Mouse (Mus musculus): Measurements from ENCODE around the gene Ppp1r14a. TPM values are rescaled to one million over a fixed set of nuclear protein-coding genes. Genes with fewer than 3 reads are reported as not detected.
A peak's percentile ranks its signal among the peaks of the same experiment; 100 is the strongest.

Gene Ppp1r14a
- polyA plus RNA-seq (2015; fragmentation: Nextera tagmentation; extraction: Ambion mirVana): 2.5 and 2.7 TPM in 2 replicates

- peak within 1 kb of the TSS; percentile 91 for H3K4me2 ChIP-seq (ENCODE audit: low read length)
- peak within 1 kb of the TSS; percentile 46 for H3K4me3 ChIP-seq (ENCODE audit: low read depth, low read length)
- WGBS: 1% methylated on average over 57 of the region's 59 CpGs
- no peak for ATAC-seq
- H3K4me1 ChIP-seq (ENCODE audit: control insufficient read depth, insufficient read depth, low read length): peaks cover 9% of the 10 kb centered on the region
- no peak within 1 kb of the TSS for H3K27ac ChIP-seq (ENCODE audit: low read length)
- H3K9ac ChIP-seq (ENCODE audit: low read depth, low read length): peak within 1 kb of the TSS; percentile 71
- no peaks in the 10 kb centered on the region for H3K9me3 ChIP-seq (replicated peaks; ENCODE audit: control insufficient read depth, low read length, poor library complexity, severe bottlenecking)
- no peaks in the 10 kb centered on the region for H3K27me3 ChIP-seq (ENCODE audit: control insufficient read depth, insufficient read depth, low read depth, low read length)
- no peaks in the 10 kb centered on the region for H3K36me3 ChIP-seq (ENCODE audit: control insufficient read depth, insufficient read depth, low read length)
Observed at GRCm38 (mm10) chr7:29288942-29289638, at the start of gene Ppp1r14a. Ppp1r14a (plus strand) TSS chr7:29289308.

- H3K4me2 ChIP-seq (ENCODE audit: low read length): no peak overlapping the region
- H3K4me3 ChIP-seq (ENCODE audit: low read depth, low read length): no peak overlapping the region
- no peaks in the 10 kb centered on the region for H3K9me3 ChIP-seq (replicated peaks; ENCODE audit: control insufficient read depth, low read length, poor library complexity, severe bottlenecking)
- peaks cover 9% of the 10 kb centered on the region; the same call in 1 of the 2 replicates for H3K36me3 ChIP-seq (ENCODE audit: control insufficient read depth, insufficient read depth, low read length)
- H3K9ac ChIP-seq (ENCODE audit: low read depth, low read length): no peak overlapping the region
- 89% methylated on average over 7 of the region's 7 CpGs for WGBS
- H3K4me1 ChIP-seq (ENCODE audit: control insufficient read depth, insufficient read depth, low read length): no peaks in the 10 kb centered on the region
- H3K27ac ChIP-seq (ENCODE audit: low read length): no peak overlapping the region
- peaks cover 19% of the 10 kb centered on the region for H3K27me3 ChIP-seq (ENCODE audit: control insufficient read depth, insufficient read depth, low read depth, low read length)
- no peak for ATAC-seq
Observed at GRCm38 (mm10) chr7:29244732-29245416, 44.2 kb upstream of the Ppp1r14a start.

- Histone ChIP-seq H3K4me3 (ENCODE audit: low read depth, low read length) (no peak overlapping the region), H3K27me3 (ENCODE audit: control insufficient read depth, insufficient read depth, low read depth, low read length) (peaks cover 19% of the 10 kb centered on the region), H3K4me2 (ENCODE audit: low read length) (no peak overlapping the region), H3K9me3 (replicated peaks; ENCODE audit: control insufficient read depth, low read length, poor library complexity, severe bottlenecking) (no peaks in the 10 kb centered on the region), H3K4me1 (ENCODE audit: control insufficient read depth, insufficient read depth, low read length) (no peaks in the 10 kb centered on the region), H3K27ac (ENCODE audit: low read length) (no peak overlapping the region), H3K36me3 (ENCODE audit: control insufficient read depth, insufficient read depth, low read length) (peaks cover 9% of the 10 kb centered on the region; the same call in 1 of the 2 replicates), H3K9ac (ENCODE audit: low read depth, low read length) (no peak overlapping the region)
- ATAC-seq: no peak
- WGBS: 89% methylated on average over 5 of the region's 5 CpGs
Observed at GRCm38 (mm10) chr7:29246015-29246414, 43.1 kb upstream of the Ppp1r14a start.

- no peak overlapping the region for H3K27ac ChIP-seq (ENCODE audit: low read length)
Observed at GRCm38 (mm10) chr7:29246619-29247313, 42.3 kb upstream of the Ppp1r14a start.

GRCm38 (mm10) chr7:29247314-29247700, 41.8 kb upstream of the Ppp1r14a start:
- 0 out of 2 replicates have a peak, but pooled peaks have one; percentile 40 for ATAC-seq

More at GRCm38 (mm10) chr7:29246619-29247313, 42.3 kb upstream of the Ppp1r14a start:
- no peak overlapping the region for H3K4me2 ChIP-seq (ENCODE audit: low read length)
- H3K4me1 ChIP-seq (ENCODE audit: control insufficient read depth, insufficient read depth, low read length): no peaks in the 10 kb centered on the region
- H3K36me3 ChIP-seq (ENCODE audit: control insufficient read depth, insufficient read depth, low read length): peaks cover 9% of the 10 kb centered on the region; the same call in 1 of the 2 replicates
- H3K27me3 ChIP-seq (ENCODE audit: control insufficient read depth, insufficient read depth, low read depth, low read length): peaks cover 19% of the 10 kb centered on the region
- no peak overlapping the region for H3K4me3 ChIP-seq (ENCODE audit: low read depth, low read length)
- ATAC-seq: no peak
- H3K9me3 ChIP-seq (replicated peaks; ENCODE audit: control insufficient read depth, low read length, poor library complexity, severe bottlenecking): no peaks in the 10 kb centered on the region
- no peak overlapping the region for H3K9ac ChIP-seq (ENCODE audit: low read depth, low read length)
- WGBS: 89% methylated on average over 21 of the region's 21 CpGs

GRCm38 (mm10) chr7:29247706-29248105, 41.4 kb upstream of the Ppp1r14a start:
- Histone ChIP-seq H3K4me1 (ENCODE audit: control insufficient read depth, insufficient read depth, low read length) (no peaks in the 10 kb centered on the region), H3K36me3 (ENCODE audit: control insufficient read depth, insufficient read depth, low read length) (peaks cover 9% of the 10 kb centered on the region; the same call in 1 of the 2 replicates), H3K9me3 (replicated peaks; ENCODE audit: control insufficient read depth, low read length, poor library complexity, severe bottlenecking) (no peaks in the 10 kb centered on the region), H3K4me2 (ENCODE audit: low read length) (peak overlapping the region; percentile 6; the same call in 1 of the 2 replicates), H3K9ac (ENCODE audit: low read depth, low read length) (0 out of 2 replicates have a peak overlapping the region, but pooled peaks have one; percentile 28), H3K27ac (ENCODE audit: low read length) (no peak overlapping the region), H3K27me3 (ENCODE audit: control insufficient read depth, insufficient read depth, low read depth, low read length) (peaks cover 19% of the 10 kb centered on the region), H3K4me3 (ENCODE audit: low read depth, low read length) (no peak overlapping the region)
- ATAC-seq: no peak
- WGBS: 15% methylated on average over 19 of the region's 19 CpGs

More at GRCm38 (mm10) chr7:29247314-29247700, 41.8 kb upstream of the Ppp1r14a start:
- no peak overlapping the region for H3K9ac ChIP-seq (ENCODE audit: low read depth, low read length)
- peaks cover 9% of the 10 kb centered on the region; the same call in 1 of the 2 replicates for H3K36me3 ChIP-seq (ENCODE audit: control insufficient read depth, insufficient read depth, low read length)
- peak overlapping the region; percentile 6; the same call in 1 of the 2 replicates for H3K4me2 ChIP-seq (ENCODE audit: low read length)
- peaks cover 19% of the 10 kb centered on the region for H3K27me3 ChIP-seq (ENCODE audit: control insufficient read depth, insufficient read depth, low read depth, low read length)
- WGBS: 31% methylated on average over 16 of the region's 16 CpGs
- no peaks in the 10 kb centered on the region for H3K4me1 ChIP-seq (ENCODE audit: control insufficient read depth, insufficient read depth, low read length)
- H3K27ac ChIP-seq (ENCODE audit: low read length): no peak overlapping the region
- H3K9me3 ChIP-seq (replicated peaks; ENCODE audit: control insufficient read depth, low read length, poor library complexity, severe bottlenecking): no peaks in the 10 kb centered on the region
- H3K4me3 ChIP-seq (ENCODE audit: low read depth, low read length): no peak overlapping the region

- Histone ChIP-seq H3K36me3 (ENCODE audit: control insufficient read depth, insufficient read depth, low read length) (peaks cover 9% of the 10 kb centered on the region; the same call in 1 of the 2 replicates), H3K9me3 (replicated peaks; ENCODE audit: control insufficient read depth, low read length, poor library complexity, severe bottlenecking) (no peaks in the 10 kb centered on the region), H3K4me2 (ENCODE audit: low read length) (peak within 1 kb of the TSS; percentile 6; the same call in 1 of the 2 replicates), H3K4me1 (ENCODE audit: control insufficient read depth, insufficient read depth, low read length) (no peaks in the 10 kb centered on the region), H3K27ac (ENCODE audit: low read length) (no peak within 1 kb of the TSS), H3K4me3 (ENCODE audit: low read depth, low read length) (no peak within 1 kb of the TSS), H3K9ac (ENCODE audit: low read depth, low read length) (0 out of 2 replicates have a peak within 1 kb of the TSS, but pooled peaks have one; percentile 28), H3K27me3 (ENCODE audit: control insufficient read depth, insufficient read depth, low read depth, low read length) (peaks cover 19% of the 10 kb centered on the region)
- 18% methylated on average over 20 of the region's 20 CpGs for WGBS
- ATAC-seq: no peak
Observed at GRCm38 (mm10) chr7:29248261-29248841, 40.8 kb upstream of the Ppp1r14a start, which contains the start of gene 2200002D01Rik. 2200002D01Rik (minus strand) TSS chr7:29248466.

GRCm38 (mm10) chr7:29251166-29251565, 37.9 kb upstream of the Ppp1r14a start:
- Histone ChIP-seq H3K9me3 (replicated peaks; ENCODE audit: control insufficient read depth, low read length, poor library complexity, severe bottlenecking) (no peaks in the 10 kb centered on the region), H3K4me3 (ENCODE audit: low read depth, low read length) (no peak overlapping the region), H3K36me3 (ENCODE audit: control insufficient read depth, insufficient read depth, low read length) (no peaks in the 10 kb centered on the region; the same call in 1 of the 2 replicates), H3K27ac (ENCODE audit: low read length) (no peak overlapping the region), H3K27me3 (ENCODE audit: control insufficient read depth, insufficient read depth, low read depth, low read length) (peaks cover 19% of the 10 kb centered on the region), H3K9ac (ENCODE audit: low read depth, low read length) (no peak overlapping the region), H3K4me2 (ENCODE audit: low read length) (no peak overlapping the region), H3K4me1 (ENCODE audit: control insufficient read depth, insufficient read depth, low read length) (no peaks in the 10 kb centered on the region)
- 81% methylated on average over 3 of the region's 3 CpGs for WGBS
- no peak for ATAC-seq
